Mouse (Mus musculus) small intestine, adult 2 months (tissue): Measurements from ENCODE around the gene Rad51ap1.

Experiments
- CTCF ChIP-seq: fragments of 200-500 bp; IDR thresholded peaks from 2 replicates; pipeline ENCODE4 v1.5.1; 2012; ENCODE audit warnings: low read depth, mild to moderate bottlenecking, control low read depth, inconsistent platforms, low read length, moderate library complexity, mixed read lengths; ENCODE audit not compliant: insufficient replicate concordance, insufficient read length; ENCODE audit errors: extremely low read depth
- POLR2A ChIP-seq: fragments of 200-500 bp; IDR thresholded peaks from 2 replicates; pipeline ENCODE4 v1.6.1; 2012; ENCODE audit warnings: low read depth, mild to moderate bottlenecking, control low read depth, inconsistent platforms, low read length, moderate library complexity

DNA sequence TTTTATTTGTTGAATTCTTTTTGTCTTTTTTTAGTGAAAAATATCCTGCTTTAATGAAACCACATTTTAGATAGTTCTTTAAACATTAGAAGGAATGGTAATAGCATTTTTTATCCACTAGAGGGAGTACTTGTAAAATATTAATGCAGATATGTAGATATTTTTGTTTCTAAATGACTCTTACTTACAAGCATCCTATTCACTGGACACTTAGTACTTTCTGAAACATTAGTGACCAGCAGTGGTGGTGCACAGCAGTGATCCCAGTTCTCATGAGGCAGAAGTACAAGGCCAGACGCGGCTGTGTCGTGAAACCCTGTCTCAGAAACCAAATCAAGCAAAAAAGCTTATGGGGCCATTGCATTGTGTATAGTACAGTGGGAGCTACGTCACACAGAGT, 8.9 kb upstream of the Rad51ap1 start:
- peak; percentile 37; the same call in 1 of the 2 replicates for TF ChIP-seq CTCF
- no peak for TF ChIP-seq POLR2A
